Mouse (Mus musculus) embryonic facial prominence, embryonic 14.5 days (tissue): ENCODE measurements at regions not wholly inside any gene's neighbourhood (a gene's known extent, or its start where the extent isn't known, plus 50 kb on each side); places are given as distances from the start of the nearest gene placed in this dataset.

Experiments
- ATAC-seq: fragments of 200-750 bp; cut with Nextera tagmentation; 2 replicates; pipeline ENCODE4 v1.8.0; 2017; ENCODE audit warnings: low read depth, moderate number of reproducible peaks, moderate TSS enrichment
- DNase-seq: peaks from one replicate; pipeline ENCODE4 v3.0.0-alpha.2; 2015; ENCODE audit warnings: low spot score
- H3K27ac ChIP-seq: fragments of 300-500 bp; sonication (generic); replicated peaks from 2 replicates; pipeline ENCODE4 v1.5.1; 2014; ENCODE audit warnings: low read depth, mild to moderate bottlenecking, low read length, moderate library complexity
- H3K27me3 ChIP-seq: fragments of 300-500 bp; sonication (generic); replicated peaks from 2 replicates; pipeline ENCODE4 v1.6.1; 2014; ENCODE audit warnings: low read length; ENCODE audit not compliant: control insufficient read depth, insufficient read depth
- H3K36me3 ChIP-seq: fragments of 300-500 bp; sonication (generic); 2 replicates; pipeline ENCODE4 v1.6.1; 2014; ENCODE audit warnings: low read length, mixed read lengths; ENCODE audit not compliant: control insufficient read depth, insufficient read depth
- H3K4me1 ChIP-seq: fragments of 300-500 bp; sonication (generic); 2 replicates; pipeline ENCODE4 v1.6.1; 2014; ENCODE audit warnings: antibody characterized with exemption, low read length; ENCODE audit not compliant: control insufficient read depth, insufficient read depth
- H3K4me2 ChIP-seq: fragments of 300-500 bp; sonication (generic); 2 replicates; pipeline ENCODE4 v1.6.1; 2014; ENCODE audit warnings: low read depth, mild to moderate bottlenecking, low read length, moderate library complexity, mixed read lengths
- H3K4me3 ChIP-seq: fragments of 300-500 bp; sonication (generic); 2 replicates; pipeline ENCODE4 v1.5.1; 2014; ENCODE audit warnings: low read depth, mild to moderate bottlenecking, low read length
- H3K9ac ChIP-seq: fragments of 300-500 bp; sonication (generic); 2 replicates; pipeline ENCODE4 v1.6.1; 2014; ENCODE audit warnings: low read depth, mild to moderate bottlenecking, low read length, moderate library complexity, mixed read lengths
- H3K9me3 ChIP-seq: fragments of 300-500 bp; sonication (generic); 2 replicates; pipeline ENCODE4 v1.6.1; 2016; ENCODE audit warnings: low read length; ENCODE audit not compliant: control insufficient read depth
- WGBS: fragments of 180-500 bp; shearing (Covaris S2); extraction: QIAGEN DNeasy Blood & Tissue Kit; methylation state at CpG from one replicate; pipeline ENCODE4 v1.1.7; 2014; 5-methylcytosine and 5-hydroxymethylcytosine counted together

DNA sequence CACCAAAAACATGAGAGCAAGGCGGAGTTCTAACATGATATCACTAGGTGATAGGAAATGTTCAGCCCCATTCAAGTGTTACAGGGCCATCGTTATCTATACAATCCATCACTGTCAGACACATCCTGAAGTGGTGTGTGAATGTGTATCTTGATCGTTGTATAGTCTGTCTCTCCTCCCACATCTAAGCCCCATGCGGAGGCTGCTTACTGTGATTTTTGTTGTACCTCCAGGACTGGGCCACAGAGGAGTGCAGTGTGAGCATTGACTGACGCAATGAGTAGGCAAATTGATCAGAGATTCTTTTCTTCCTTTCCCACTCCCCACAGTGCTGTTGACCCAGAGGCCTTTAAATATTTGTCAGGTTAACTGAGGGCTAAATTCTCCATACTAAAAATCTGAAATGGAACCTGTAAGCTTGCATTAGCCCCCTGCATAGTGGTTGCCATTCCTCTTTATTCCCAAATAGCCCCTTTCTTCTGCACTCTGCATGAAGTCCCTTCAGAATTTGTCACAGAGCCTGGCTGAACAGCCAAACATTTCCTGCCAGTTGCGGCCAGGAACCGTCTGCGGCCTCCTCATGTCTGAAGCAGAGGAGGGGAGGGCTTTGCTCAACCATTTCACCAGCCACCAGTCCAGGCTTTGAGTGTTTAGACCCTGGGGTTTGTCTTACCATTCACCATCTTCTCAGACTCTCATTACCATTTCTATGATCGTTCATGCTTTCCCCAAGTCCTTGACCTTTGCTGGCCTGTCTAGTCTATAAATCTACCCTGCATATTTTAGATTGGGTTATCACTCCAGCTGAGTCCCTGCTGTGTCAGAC is 119.3 kb downstream of the Ttc8 start:
- Histone ChIP-seq H3K9me3 (no peaks in the 10 kb centered on the region), H3K27me3 (no peaks in the 10 kb centered on the region), H3K36me3 (no peaks in the 10 kb centered on the region), H3K27ac (no peak overlapping the region), H3K9ac (no peak overlapping the region), H3K4me2 (no peak overlapping the region), H3K4me1 (no peaks in the 10 kb centered on the region), H3K4me3 (no peak overlapping the region)
- no peak for ATAC-seq
- WGBS: 52% methylated on average over 9 of the region's 9 CpGs
- DNase-seq: no peak

DNA sequence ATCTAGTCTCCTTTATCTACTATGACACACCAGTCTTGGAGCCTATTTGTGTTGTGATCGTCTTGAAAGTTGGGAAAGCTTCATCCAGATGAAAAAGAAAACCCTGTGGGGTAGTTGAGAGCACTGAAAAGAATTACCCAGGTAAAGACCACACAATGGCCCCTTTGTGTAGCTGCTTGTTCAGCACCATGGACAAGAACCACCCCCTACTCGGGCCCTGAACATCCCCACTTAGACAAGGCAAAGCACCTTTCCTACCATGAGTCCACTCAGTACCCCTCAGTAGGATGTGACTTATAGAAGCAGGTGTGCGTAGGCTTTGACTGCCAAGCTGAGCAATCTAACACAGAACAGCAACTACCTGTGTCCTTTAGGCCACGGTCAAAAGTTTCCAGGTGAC is 121.2 kb downstream of the Ttc8 start:
- ATAC-seq (no peak), DNase-seq (peak; percentile 49)
- Histone ChIP-seq H3K27me3 (no peaks in the 10 kb centered on the region), H3K9ac (no peak overlapping the region), H3K9me3 (no peaks in the 10 kb centered on the region), H3K4me3 (no peak overlapping the region), H3K4me2 (no peak overlapping the region), H3K27ac (no peak overlapping the region), H3K4me1 (no peaks in the 10 kb centered on the region), H3K36me3 (no peaks in the 10 kb centered on the region)
- 53% methylated on average over 4 of the region's 4 CpGs for WGBS

DNA sequence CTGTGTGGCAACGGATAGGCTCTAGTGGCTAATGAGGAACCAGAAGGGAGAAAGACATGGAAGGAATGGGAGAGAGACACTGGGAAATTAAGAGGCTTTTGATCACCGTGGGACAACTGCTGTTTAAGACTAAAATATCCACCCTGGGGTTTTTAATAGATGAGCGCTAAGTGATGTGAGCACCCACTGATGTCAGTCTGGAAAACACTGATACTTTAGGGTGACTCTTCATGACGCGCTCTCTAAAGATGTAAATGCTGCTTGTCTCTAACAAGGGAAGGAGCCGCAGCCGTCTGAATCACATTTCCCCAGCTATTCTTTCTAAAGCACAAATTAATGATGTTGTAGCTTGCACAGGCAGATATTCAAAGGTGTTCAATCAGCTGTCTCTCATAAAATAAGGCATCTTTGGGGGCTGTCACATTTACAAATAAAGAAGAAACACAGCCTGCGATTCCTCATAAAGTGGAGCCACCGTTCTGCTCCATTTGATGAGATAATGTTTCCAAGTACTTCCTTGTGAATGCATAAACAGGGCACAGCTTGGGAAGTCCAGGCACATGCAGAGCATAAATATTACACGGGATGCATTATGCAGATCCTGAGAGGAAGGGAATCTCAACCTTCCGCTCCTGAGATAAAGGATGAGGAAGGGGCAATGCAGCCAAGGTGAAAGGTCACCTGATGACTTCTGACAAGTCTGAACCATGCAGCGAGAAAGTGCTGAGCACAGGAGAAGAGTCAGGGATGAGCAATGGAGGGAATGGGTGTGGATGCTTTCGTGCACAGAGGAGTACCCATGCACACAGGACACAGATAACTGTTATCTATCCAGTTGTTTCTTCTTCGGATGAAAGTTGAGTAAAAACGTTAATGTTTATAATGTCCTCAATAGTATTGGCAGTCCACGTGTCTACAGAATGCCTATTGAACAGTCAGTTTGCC is 122.8 kb downstream of the Ttc8 start:
- H3K36me3 ChIP-seq: no peaks in the 10 kb centered on the region
- no peak overlapping the region for H3K27ac ChIP-seq
- no peaks in the 10 kb centered on the region for H3K9me3 ChIP-seq
- 81% methylated on average over 16 of the region's 16 CpGs for WGBS
- H3K27me3 ChIP-seq: no peaks in the 10 kb centered on the region
- H3K4me1 ChIP-seq: no peaks in the 10 kb centered on the region
- H3K4me3 ChIP-seq: no peak overlapping the region
- no peak overlapping the region for H3K9ac ChIP-seq
- DNase-seq: no peak
- no peak for ATAC-seq
- no peak overlapping the region for H3K4me2 ChIP-seq

DNA sequence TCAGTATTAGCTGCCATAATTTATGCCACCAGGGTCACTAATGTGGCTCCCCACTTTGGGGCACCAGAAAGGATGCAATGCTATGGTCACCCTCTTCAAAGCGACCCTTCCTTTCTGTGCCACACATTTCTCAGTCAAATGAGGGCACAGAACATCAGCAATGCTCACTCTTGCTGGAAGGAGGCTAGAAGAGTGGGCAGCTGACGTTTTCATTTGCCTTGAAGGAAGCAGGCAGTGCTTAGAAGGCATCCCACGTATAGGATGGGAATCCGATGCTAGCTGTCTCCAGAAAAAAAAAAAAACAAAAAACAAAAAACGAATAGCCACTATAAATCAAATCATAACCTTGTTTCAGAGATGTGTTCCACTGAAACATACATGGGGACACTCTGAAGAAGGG is 124.1 kb downstream of the Ttc8 start:
- no peak overlapping the region for H3K27ac ChIP-seq
- H3K27me3 ChIP-seq: no peaks in the 10 kb centered on the region
- H3K4me2 ChIP-seq: no peak overlapping the region
- DNase-seq (no peak), ATAC-seq (no peak)
- WGBS: 65% methylated on average over 5 of the region's 5 CpGs
- no peaks in the 10 kb centered on the region for H3K4me1 ChIP-seq
- H3K9me3 ChIP-seq: no peaks in the 10 kb centered on the region
- no peak overlapping the region for H3K9ac ChIP-seq
- no peaks in the 10 kb centered on the region for H3K36me3 ChIP-seq
- H3K4me3 ChIP-seq: no peak overlapping the region

DNA sequence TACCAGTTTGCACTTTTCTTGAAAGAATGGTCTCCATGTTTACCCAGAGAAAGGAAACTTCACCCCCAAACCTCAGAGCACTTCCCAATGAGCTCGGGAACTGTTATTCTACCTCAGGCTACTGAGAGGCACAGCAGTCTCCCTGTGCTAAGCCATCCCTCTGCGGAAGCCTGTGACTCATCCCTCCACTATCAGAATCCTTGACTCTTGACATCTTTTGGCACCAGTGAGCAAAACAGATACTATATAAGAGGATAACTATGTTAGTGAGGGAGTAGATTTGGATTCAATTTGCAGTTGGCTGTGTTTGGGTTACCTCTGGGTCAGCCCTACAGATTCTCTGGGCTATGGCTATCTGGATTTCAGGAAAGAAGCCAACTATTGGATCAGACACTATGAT is 130.1 kb downstream of the Ttc8 start:
- Histone ChIP-seq H3K4me2 (no peak overlapping the region), H3K27ac (no peak overlapping the region), H3K9me3 (no peaks in the 10 kb centered on the region), H3K4me3 (no peak overlapping the region), H3K4me1 (no peaks in the 10 kb centered on the region), H3K36me3 (no peaks in the 10 kb centered on the region), H3K27me3 (no peaks in the 10 kb centered on the region), H3K9ac (no peak overlapping the region)
- DNase-seq: no peak
- ATAC-seq: no peak
- WGBS: 69% methylated on average over 2 of the region's 2 CpGs

DNA sequence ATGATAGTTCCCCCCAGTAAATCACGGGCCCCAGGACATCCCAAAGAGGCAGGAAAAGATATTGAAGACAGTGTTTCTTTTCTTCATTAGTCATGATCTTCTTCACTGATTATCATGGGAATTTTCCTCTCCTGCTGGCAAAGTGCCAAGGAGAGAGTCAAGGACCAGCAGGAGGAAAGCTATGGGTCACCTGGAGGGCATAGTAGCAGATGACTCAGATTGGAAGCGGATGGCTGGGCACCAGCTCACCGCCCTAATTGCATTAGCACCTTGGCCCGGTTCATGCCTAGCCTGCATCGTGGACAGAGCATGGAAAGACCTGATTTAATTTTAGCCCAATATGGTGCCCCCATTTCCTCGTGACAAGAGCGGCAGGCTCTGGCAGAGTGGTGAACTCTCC is 132.2 kb downstream of the Ttc8 start:
- no peaks in the 10 kb centered on the region for H3K27me3 ChIP-seq
- DNase-seq (no peak), ATAC-seq (no peak)
- H3K9ac ChIP-seq: no peak overlapping the region
- no peaks in the 10 kb centered on the region for H3K36me3 ChIP-seq
- 78% methylated on average over 7 of the region's 7 CpGs for WGBS
- H3K27ac ChIP-seq: no peak overlapping the region
- no peak overlapping the region for H3K4me3 ChIP-seq
- H3K4me1 ChIP-seq: no peaks in the 10 kb centered on the region
- no peak overlapping the region for H3K4me2 ChIP-seq
- H3K9me3 ChIP-seq: no peaks in the 10 kb centered on the region

DNA sequence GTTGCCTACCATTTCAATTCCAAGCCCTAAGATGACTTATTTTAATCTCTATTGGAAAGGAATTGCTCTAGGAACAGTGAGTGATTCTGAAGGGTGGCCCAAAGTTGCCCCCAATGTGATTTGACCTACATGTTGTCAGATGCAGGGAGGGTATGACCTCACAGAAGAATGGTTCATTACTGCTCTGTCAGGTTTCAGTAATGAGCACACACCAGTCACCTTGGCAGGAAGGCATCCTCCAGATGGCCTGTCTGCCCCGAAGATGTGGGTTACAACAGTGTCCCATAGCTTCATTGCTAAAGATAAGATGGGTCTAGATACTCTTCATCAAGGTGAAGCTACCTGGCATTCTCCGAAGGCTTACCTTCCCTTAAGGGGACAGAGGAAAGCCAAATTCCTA is 137.1 kb downstream of the Ttc8 start:
- ATAC-seq: no peak
- H3K9ac ChIP-seq: no peak overlapping the region
- H3K4me2 ChIP-seq: no peak overlapping the region
- no peaks in the 10 kb centered on the region for H3K27me3 ChIP-seq
- H3K4me1 ChIP-seq: no peaks in the 10 kb centered on the region
- no peak overlapping the region for H3K27ac ChIP-seq
- no peak for DNase-seq
- no peak overlapping the region for H3K4me3 ChIP-seq
- no peaks in the 10 kb centered on the region for H3K9me3 ChIP-seq
- H3K36me3 ChIP-seq: no peaks in the 10 kb centered on the region
- 91% methylated on average over 2 of the region's 2 CpGs for WGBS

DNA sequence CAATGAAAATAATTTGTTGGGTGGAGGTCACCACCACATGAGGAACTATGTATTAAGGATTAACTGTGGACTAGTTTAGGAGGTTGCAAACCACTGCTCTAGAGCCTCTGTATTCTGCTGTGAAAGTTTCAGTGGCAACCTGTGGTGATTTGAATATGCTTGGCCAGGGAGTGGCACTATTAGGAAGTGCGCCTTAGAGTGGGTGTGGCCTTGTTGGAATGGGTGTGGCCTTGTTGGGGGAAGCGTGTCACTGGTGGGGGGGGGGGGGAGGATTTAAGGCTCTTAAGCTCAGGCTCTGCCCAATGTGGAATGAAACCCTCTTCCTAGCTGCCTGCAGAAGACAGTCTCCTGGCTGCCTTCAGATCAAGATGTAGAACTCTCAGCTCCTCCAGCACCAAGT is 138.5 kb downstream of the Ttc8 start:
- Histone ChIP-seq H3K4me3 (no peak overlapping the region), H3K27me3 (no peaks in the 10 kb centered on the region), H3K9ac (no peak overlapping the region), H3K27ac (no peak overlapping the region), H3K36me3 (no peaks in the 10 kb centered on the region), H3K4me1 (no peaks in the 10 kb centered on the region), H3K9me3 (no peaks in the 10 kb centered on the region), H3K4me2 (no peak overlapping the region)
- 52% methylated on average over 2 of the region's 2 CpGs for WGBS
- ATAC-seq (no peak), DNase-seq (no peak)
